Mouse (Mus musculus) adipocyte (in vitro differentiated cells): Measurements from ENCODE around the gene Zfp57.
"Not testable (repeated sequence)": the region's sequence is repeated elsewhere in the genome, so short reads cannot be mapped to it uniquely, and the experiment has no call there.

Experiments
- DNase-seq: peaks from one replicate; pipeline ENCODE4 v3.0.0-alpha.2; 2016; ENCODE audit warnings: low spot score

The Zfp57 gene

DNA sequence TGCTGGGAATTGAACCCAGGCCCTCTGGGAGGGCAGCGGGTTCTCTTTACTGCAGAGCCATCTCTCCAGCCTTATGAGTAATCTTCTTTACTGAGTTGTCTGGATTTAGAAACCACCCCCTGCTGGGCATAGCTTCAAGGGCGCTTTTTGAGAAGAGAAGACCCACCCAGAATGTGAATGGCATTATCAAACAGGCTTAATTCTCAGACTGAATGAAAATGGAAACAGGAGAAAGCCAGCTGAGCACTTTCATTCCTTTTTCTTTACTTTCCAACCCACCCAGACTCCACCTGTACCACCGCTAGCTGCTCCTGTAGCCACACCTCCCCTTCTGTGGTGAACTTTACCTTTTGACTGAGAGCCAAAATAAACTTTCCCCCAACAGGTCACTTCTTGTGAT, 5.5 kb upstream of the Zfp57 start:
- no peak for DNase-seq

DNA sequence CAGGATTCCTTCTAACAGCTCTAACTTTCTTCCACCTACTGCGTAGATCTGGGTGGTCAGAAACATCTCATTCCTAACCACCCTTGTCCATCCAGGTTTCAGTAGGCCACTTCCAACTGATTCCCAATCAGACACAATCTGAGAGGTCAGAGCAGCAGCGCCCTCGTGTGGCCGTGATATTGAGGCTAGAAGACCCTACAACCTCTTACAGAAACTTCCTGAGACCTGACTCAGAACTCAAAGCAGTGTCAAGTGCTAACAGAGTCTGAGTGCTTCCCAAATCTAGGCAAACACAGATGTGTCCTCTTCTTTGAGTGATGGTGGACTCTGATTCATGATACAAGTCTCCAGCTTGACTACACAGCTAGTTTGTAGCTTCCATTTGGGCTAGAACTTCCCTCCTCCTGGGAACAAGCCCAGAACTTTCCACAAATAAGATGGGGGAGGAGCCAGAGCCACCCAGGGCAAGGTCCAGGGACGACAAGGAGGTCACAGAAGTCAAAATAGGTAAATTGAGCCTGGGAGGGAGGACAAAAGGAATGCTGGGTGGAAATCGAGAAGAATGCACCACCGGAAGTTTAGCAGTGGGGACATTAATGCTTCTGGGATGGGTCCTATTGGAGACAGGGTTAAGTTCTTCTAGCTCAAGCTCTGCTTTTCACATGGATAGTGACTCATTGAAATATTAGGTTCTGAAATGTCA, 3.8 kb upstream of the Zfp57 start:
- DNase-seq: peak; percentile 74

GRCm38 (mm10) chr17:36998477-36998876, 2.5 kb upstream of the Zfp57 start:
- DNase-seq: no peak

GRCm38 (mm10) chr17:37002364-37003330, 1.7 kb downstream of the Zfp57 start:
- peak; percentile 43 for DNase-seq

DNA sequence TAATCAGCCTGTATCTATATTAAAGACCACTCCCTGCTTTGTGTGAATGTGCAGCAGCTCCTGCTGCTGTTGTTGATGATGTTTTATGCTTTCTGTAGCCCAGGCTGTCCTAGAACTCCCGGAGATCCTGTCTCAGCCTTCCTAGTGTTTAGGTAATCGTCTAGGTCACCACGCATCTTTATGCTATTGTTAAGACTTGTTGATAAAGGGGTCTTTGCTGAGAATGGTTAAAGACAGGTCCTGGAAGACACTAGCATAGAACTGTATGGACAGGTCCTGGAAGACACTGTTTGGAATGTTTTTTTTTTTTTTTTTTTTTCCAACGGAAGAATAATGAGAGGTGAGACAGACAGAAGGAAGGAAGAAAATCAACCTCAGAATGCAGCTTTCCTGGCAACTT, 2.4 kb downstream of the Zfp57 start:
- DNase-seq: no peak

GRCm38 (mm10) chr17:37008161-37008560, 7.2 kb downstream of the Zfp57 start:
- DNase-seq: no peak

DNA sequence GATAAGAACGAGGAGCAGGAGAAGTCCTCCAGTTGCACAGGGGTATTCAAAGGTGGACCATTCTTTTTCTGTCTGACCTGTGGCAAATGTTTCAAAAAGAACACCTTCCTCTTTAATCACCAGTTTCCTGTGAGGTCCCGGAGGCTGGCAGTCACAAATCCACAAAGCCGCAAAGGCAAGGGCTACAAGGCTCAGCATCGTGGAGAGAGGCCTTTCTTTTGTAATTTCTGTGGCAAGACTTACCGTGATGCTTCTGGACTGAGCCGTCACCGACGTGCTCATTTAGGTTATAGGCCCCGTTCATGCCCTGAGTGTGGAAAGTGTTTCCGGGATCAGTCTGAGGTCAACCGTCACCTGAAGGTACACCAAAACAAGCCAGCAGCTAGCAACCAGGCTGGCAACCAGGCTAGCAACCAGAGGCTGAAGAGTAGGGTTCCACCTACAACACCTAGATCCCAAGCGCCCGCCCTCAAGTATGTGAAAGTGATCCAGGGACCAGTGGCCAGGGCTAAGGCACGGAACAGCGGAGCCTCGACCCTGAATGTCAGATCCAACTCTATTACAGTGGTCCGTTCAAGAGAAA, 8.6 kb downstream of the Zfp57 start:
- DNase-seq: no peak

- no peak for DNase-seq
Measured at GRCm38 (mm10) chr17:37011719-37012118, 10.8 kb downstream of the Zfp57 start.

GRCm38 (mm10) chr17:37012141-37012540, 11.2 kb downstream of the Zfp57 start:
- DNase-seq: no peak

DNA sequence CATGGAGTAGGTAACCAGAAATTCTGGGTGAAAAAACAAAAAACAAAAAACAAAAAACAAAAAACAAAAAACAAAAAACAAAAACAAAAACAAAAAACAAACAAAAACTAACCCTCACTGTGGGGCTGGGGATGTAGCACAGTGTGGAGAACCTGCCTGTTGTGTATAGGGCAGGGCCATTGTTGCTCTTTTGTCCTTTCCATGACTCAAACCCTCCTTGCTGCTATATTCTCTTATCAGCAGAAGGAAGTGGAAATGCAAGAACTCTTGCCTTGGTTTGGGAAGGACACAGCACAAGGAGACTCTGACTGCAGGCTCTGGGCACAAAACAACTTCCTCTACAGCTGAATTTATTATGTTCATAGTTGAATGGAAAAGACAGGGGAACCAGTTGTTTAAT, 15.4 kb downstream of the Zfp57 start:
- no peak for DNase-seq

DNA sequence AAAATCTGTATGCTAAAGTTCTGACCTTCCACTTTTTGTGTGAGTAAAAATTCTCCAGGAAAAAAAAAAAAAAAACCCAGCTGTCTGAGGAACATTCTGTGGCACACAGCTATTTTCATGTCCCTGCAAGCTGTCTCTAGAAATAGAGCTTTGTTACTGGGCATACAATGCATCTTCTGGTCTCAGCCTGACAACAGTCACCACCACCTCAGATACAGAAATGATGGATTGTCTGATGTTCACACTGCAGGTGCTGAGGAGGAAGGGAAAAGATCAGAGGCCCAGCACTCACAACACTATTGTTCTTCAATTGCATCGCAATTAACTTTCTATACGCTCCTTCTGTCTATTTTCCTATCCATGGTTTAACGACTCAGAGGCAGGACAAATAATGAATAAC, 17.4 kb downstream of the Zfp57 start:
- no peak for DNase-seq

GRCm38 (mm10) chr17:37019242-37019641, 18.3 kb downstream of the Zfp57 start:
- not testable (repeated sequence) for DNase-seq

DNA sequence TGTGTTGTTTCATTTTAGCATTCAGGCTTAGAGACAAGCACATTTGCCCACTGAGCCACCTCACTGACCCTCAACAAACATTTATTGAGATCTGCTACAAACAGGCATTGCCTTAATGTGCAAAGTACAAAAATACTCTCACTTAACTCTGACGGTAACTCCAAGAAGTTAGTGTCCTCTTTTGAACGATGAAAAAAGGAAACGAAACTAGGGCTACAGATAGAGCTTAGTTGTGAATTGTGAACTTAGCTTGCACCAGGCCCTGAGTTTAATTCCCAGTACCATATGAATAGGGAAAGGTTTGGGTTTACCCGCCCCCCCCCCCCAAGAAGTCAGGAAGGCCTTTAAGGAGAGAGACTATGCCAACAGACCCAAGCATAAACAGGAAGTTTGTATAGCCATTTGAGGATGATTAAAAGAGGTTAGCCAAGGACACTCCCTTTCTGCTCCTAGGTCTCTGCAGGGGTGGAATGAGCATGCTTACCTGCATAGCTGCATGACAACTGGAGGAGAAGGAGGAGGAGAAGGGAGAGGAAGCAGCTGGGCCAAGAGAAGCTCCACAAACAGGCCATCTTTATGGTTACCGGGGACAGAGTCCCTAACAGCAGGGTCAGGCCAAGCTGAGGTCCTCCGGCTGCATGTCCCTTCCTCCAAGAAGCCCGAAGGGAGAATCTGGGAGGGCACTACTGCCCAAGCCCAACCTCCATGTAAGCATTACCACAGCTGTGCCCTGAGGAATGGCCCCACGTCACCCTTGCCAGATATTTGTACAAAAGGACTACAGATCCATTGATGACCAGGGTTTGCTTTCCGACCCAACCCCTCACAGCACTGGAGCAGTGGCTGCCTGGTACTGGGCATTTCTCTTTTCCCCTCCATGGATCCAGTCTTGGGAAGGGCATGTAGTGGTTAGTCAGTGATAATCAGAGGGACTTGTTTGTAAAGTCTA, 21.9 kb downstream of the Zfp57 start, which contains the start of gene Mog:
TSS of gene Mog (minus strand) at position 771 of the 949 bp plus-strand sequence.
- DNase-seq: no peak

GRCm38 (mm10) chr17:37026425-37026824, 25.5 kb downstream of the Zfp57 start:
- no peak for DNase-seq

GRCm38 (mm10) chr17:37027486-37027885, 26.5 kb downstream of the Zfp57 start:
- DNase-seq: no peak

GRCm38 (mm10) chr17:37028212-37028611, 27.2 kb downstream of the Zfp57 start:
- no peak for DNase-seq

- peak; percentile 96 for DNase-seq
Measured at GRCm38 (mm10) chr17:37028683-37029120, 27.7 kb downstream of the Zfp57 start.

- DNase-seq: no peak
Measured at GRCm38 (mm10) chr17:37029162-37029561, 28.2 kb downstream of the Zfp57 start.

GRCm38 (mm10) chr17:37039127-37039894, 38.3 kb downstream of the Zfp57 start:
- DNase-seq: no peak

DNA sequence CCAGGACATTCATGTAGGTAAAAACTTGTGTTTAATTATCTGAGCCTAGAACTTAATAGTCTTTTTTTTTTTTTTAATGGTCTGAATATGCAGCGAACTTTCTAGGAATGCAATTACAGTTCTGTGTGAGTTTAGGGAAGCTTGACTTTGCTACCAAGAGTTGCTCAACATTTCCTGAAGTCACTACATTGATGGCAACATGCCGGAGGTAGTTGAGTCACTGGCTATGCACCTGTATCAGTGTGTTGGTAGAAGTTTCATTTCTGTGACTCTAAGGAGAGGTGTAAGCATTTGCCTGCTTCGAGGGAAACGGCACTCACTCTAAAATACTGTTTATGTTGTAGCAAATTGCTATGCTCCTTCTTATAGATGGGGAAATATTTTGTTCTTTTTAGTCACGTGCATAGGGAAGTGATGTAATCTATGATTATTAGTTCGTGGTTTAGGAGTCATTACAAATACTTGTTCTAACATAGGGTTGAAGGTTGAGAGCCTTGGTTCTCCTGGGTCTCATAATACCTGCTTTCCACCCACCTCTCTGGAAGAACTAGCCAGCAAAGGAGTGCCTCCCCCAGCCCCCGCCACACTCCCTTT, 43.8 kb downstream of the Zfp57 start:
- DNase-seq: no peak
